ENCODE assay signal across 15 mouse cellular contexts in the genomic region with DNA sequence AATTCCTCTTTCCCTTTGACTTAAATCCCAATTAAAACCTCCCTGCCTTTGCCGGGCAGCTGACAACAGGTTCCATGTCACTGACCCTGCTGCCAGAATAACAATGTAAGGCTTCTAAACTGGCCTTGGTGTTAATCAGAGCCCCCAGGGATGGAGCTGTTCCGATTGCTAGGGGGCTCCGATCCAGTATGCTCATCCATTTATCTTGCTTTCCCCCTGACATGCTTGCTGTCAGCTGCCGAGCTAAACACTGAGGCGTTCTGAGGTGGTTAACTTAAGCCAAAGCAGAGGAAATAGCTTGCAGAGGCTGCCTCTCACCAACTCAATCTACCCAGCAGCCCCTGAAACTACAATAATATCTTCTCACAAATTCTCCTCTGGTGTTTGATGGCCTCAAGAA.
DNase-seq lines count a peak whose midpoint lies in the region; ATAC-seq lines count a peak whose summit lies in the region.
"Had no signal": no experiment of that assay in that cellular context is flagged by ENCODE, and none has a peak within 500 bp of the region (broad histone marks: within the 10 kb centered on the region; RNA-seq: fewer than 3 reads in every experiment).

No protein-coding gene starts in this region.

- no peak overlapping the region; the same call in 1 of the 2 replicates for H3K27ac ChIP-seq in embryonic facial prominence, embryonic 13.5 days
- H3K27ac ChIP-seq in midbrain, embryonic 10.5 days (replicated peaks): no peak overlapping the region; the same call in 1 of the 2 replicates
- no peak overlapping the region for H3K27ac ChIP-seq in forebrain, embryonic 15.5 days (replicated peaks)
- H3K27ac ChIP-seq: forebrain, embryonic 10.5 days; left cerebral cortex, adult 2 months; macrophage had no signal

- intact Hi-C loops in left cerebral cortex, postnatal 4 days (cut with DNase I): no loop called here
- intact Hi-C loops in left cerebral cortex, postnatal 10 days (cut with DNase I): no loop called here

- ATAC-seq in embryonic facial prominence, embryonic 13.5 days (ENCODE audit: insufficient number of reproducible peaks, insufficient read depth, low FRiP score, low TSS enrichment, low read depth): no peak
- no peak for ATAC-seq in forebrain, embryonic 15.5 days (replicated peaks)

- no peaks in the 10 kb centered on the region for H3K36me3 ChIP-seq in embryonic facial prominence, embryonic 13.5 days
- H3K36me3 ChIP-seq in midbrain, embryonic 10.5 days: no peaks in the 10 kb centered on the region
- no peaks in the 10 kb centered on the region for H3K36me3 ChIP-seq in forebrain, embryonic 15.5 days
- H3K36me3 ChIP-seq: forebrain, embryonic 10.5 days had no signal

- H3K4me3 ChIP-seq in embryonic facial prominence, embryonic 13.5 days: no peak overlapping the region
- 0 out of 2 replicates have a peak overlapping the region, but pooled peaks have one; percentile 3 for H3K4me3 ChIP-seq in midbrain, embryonic 10.5 days
- H3K4me3 ChIP-seq in forebrain, embryonic 15.5 days: no peak overlapping the region
- H3K4me3 ChIP-seq: forebrain, embryonic 10.5 days; left cerebral cortex, adult 2 months had no signal

- peaks cover 6% of the 10 kb centered on the region for H3K4me1 ChIP-seq in embryonic facial prominence, embryonic 13.5 days
- H3K4me1 ChIP-seq in midbrain, embryonic 10.5 days: peaks cover 17% of the 10 kb centered on the region
- peaks cover 4% of the 10 kb centered on the region; the same call in 1 of the 2 replicates for H3K4me1 ChIP-seq in forebrain, embryonic 15.5 days

- no peaks in the 10 kb centered on the region for H3K27me3 ChIP-seq in embryonic facial prominence, embryonic 13.5 days
- H3K27me3 ChIP-seq in midbrain, embryonic 10.5 days (ENCODE audit: low read depth, poor library complexity, severe bottlenecking): peaks cover 16% of the 10 kb centered on the region; the same call in 1 of the 2 replicates
- H3K27me3 ChIP-seq in forebrain, embryonic 15.5 days: no peaks in the 10 kb centered on the region

- no peaks in the 10 kb centered on the region for H3K9me3 ChIP-seq in embryonic facial prominence, embryonic 13.5 days
- no peaks in the 10 kb centered on the region for H3K9me3 ChIP-seq in midbrain, embryonic 10.5 days (replicated peaks)
- no peaks in the 10 kb centered on the region for H3K9me3 ChIP-seq in forebrain, embryonic 15.5 days
- H3K9me3 ChIP-seq: forebrain, embryonic 10.5 days had no signal

- WGBS in embryonic facial prominence, embryonic 13.5 days: 1% methylated on average over 5 of the region's 5 CpGs
- WGBS in midbrain, embryonic 10.5 days: 4% methylated on average over 5 of the region's 5 CpGs
- WGBS in forebrain, embryonic 15.5 days: 6% methylated on average over 5 of the region's 5 CpGs

- DNase-seq in left cerebral cortex, postnatal 4 days: peak; percentile 23
- no peak for DNase-seq in left cerebral cortex, postnatal 10 days (ENCODE audit: extremely low spot score in 1 of 2, low spot score in 2 of 2)
- DNase-seq in midbrain, embryonic 10.5 days (ENCODE audit: low spot score): peak; percentile 44
- peak; percentile 30 for DNase-seq in retina, embryonic 14.5 days (ENCODE audit: low spot score)
- DNase-seq in adrenal gland, postnatal 14 days: no peak
- DNase-seq: heart, adult 11 months; kidney, postnatal 4 days; right cerebral cortex, adult 18-20 months; thymus, adult 2 months had no signal

- 0 out of 2 replicates have a peak overlapping the region, but pooled peaks have one; percentile 27 for H3K9ac ChIP-seq in embryonic facial prominence, embryonic 13.5 days
- no peak overlapping the region for H3K9ac ChIP-seq in forebrain, embryonic 15.5 days (replicated peaks)

- peak overlapping the region; percentile 20 for H3K4me2 ChIP-seq in embryonic facial prominence, embryonic 13.5 days
- H3K4me2 ChIP-seq in forebrain, embryonic 15.5 days (replicated peaks): no peak overlapping the region
- H3K4me2 ChIP-seq: liver, embryonic 11.5 days had no signal

Comparison
In these comparisons a context has a peak if more than half of its experiments do, and no peak if none do; other contexts are left out.
1. DNase-seq: peak in left cerebral cortex, postnatal 4 days (single experiment), midbrain, embryonic 10.5 days (single experiment) and retina, embryonic 14.5 days (single experiment); none in left cerebral cortex, postnatal 10 days (0 of 2) and adrenal gland, postnatal 14 days (single experiment).